Mouse (Mus musculus) heart, postnatal 36 days (tissue): ENCODE measurements at regions not wholly inside any gene's neighbourhood (a gene's known extent, or its start where the extent isn't known, plus 50 kb on each side); places are given as distances from the start of the nearest gene placed in this dataset.

Experiments used
- DNase-seq, 2 experiments: peaks; one replicate each; pipeline ENCODE4 v3.0.0; 2021 to 2022
- intact Hi-C: fragments of 180-260 bp; cut with DNase I; formaldehyde crosslinking; loops from one replicate; pipeline ENCODE4 v1.15.1; 2025

GRCm38 (mm10) chr16:93202591-93202990 is 376.6 kb upstream of the Runx1 start:
- intact Hi-C loops: no loop called here
- DNase-seq: no peak

- intact Hi-C loops: no loop called here
- DNase-seq: no peak
Observed at GRCm38 (mm10) chr16:93197300-93197699, 371.4 kb upstream of the Runx1 start.

- no peak for DNase-seq
- intact Hi-C loops: no loop called here
Observed at GRCm38 (mm10) chr16:93193921-93194481, 368.1 kb upstream of the Runx1 start.

- DNase-seq: peak in 1 of 2 experiments; percentile 3
- intact Hi-C loops: no loop called here
Observed at GRCm38 (mm10) chr16:93193263-93193662, 367.3 kb upstream of the Runx1 start.

- DNase-seq: no peak
- intact Hi-C loops: no loop called here
Observed at GRCm38 (mm10) chr16:93192651-93193173, 366.8 kb upstream of the Runx1 start.

- no peak for DNase-seq
- intact Hi-C loops: no loop called here
Observed at GRCm38 (mm10) chr16:93191174-93191573, 365.2 kb upstream of the Runx1 start.

GRCm38 (mm10) chr16:93190301-93190700 is 364.4 kb upstream of the Runx1 start:
- intact Hi-C loops: no loop called here
- no peak for DNase-seq

- DNase-seq: no peak
- intact Hi-C loops: no loop called here
Observed at GRCm38 (mm10) chr16:93189875-93190274, 363.9 kb upstream of the Runx1 start.

GRCm38 (mm10) chr16:93189412-93189811 is 363.5 kb upstream of the Runx1 start:
- intact Hi-C loops: no loop called here
- no peak for DNase-seq

- intact Hi-C loops: no loop called here
- DNase-seq: no peak
Observed at GRCm38 (mm10) chr16:93186554-93186953, 360.6 kb upstream of the Runx1 start.

GRCm38 (mm10) chr16:93182656-93183055 is 356.7 kb upstream of the Runx1 start:
- DNase-seq: no peak
- intact Hi-C loops: no loop called here

- intact Hi-C loops: no loop called here
- no peak for DNase-seq
Observed at GRCm38 (mm10) chr16:93181497-93181896, 355.5 kb upstream of the Runx1 start.

GRCm38 (mm10) chr16:93180213-93180612 is 354.3 kb upstream of the Runx1 start:
- intact Hi-C loops: no loop called here
- DNase-seq: no peak

GRCm38 (mm10) chr16:93166667-93167066 is 340.7 kb upstream of the Runx1 start:
- intact Hi-C loops: no loop called here
- DNase-seq: no peak

- DNase-seq: no peak
Observed at GRCm38 (mm10) chr16:93158526-93159226, 332.7 kb upstream of the Runx1 start.

GRCm38 (mm10) chr16:93153545-93154329 is 327.8 kb upstream of the Runx1 start:
- DNase-seq: no peak
- intact Hi-C loops: loop anchor here (10.0 kb wide), 1 partner anchor 301 kb away; no protein-coding TSS in a partner anchor

More at GRCm38 (mm10) chr16:93158526-93159226, 332.7 kb upstream of the Runx1 start:
- intact Hi-C loops: loop anchor here (10.0 kb wide), 1 partner anchor 296 kb away; no protein-coding TSS in a partner anchor

- intact Hi-C loops: loop anchor here (10.0 kb wide), 1 partner anchor 302 kb away; no protein-coding TSS in a partner anchor
- DNase-seq: no peak
Observed at GRCm38 (mm10) chr16:93152765-93153489, 327.0 kb upstream of the Runx1 start.

- intact Hi-C loops: loop anchor here (10.0 kb wide), 1 partner anchor 303 kb away; no protein-coding TSS in a partner anchor
Observed at GRCm38 (mm10) chr16:93152057-93152456, 326.1 kb upstream of the Runx1 start.

GRCm38 (mm10) chr16:93151652-93152051 is 325.7 kb upstream of the Runx1 start:
- intact Hi-C loops: loop anchor here (10.0 kb wide), 1 partner anchor 303 kb away; no protein-coding TSS in a partner anchor
- DNase-seq: no peak

More at GRCm38 (mm10) chr16:93152057-93152456, 326.1 kb upstream of the Runx1 start:
- no peak for DNase-seq

GRCm38 (mm10) chr16:93150451-93150850 is 324.5 kb upstream of the Runx1 start:
- intact Hi-C loops: loop anchor here (10.0 kb wide), 1 partner anchor 304 kb away; no protein-coding TSS in a partner anchor
- DNase-seq: no peak
